ENCODE assay signal across 16 mouse cellular contexts in genomic region chr13:44775396-44775795, GRCm38 (mm10).
"Had no signal": no experiment of that assay in that cellular context is flagged by ENCODE, and none has a peak within 500 bp of the region (broad histone marks: within the 10 kb centered on the region; RNA-seq: fewer than 3 reads in every experiment).

No protein-coding gene starts in this region.

- H3K4me1 ChIP-seq: midbrain, embryonic 15.5 days; neural tube, embryonic 12.5 days; stomach, embryonic 15.5 days had no signal

- H3K9me3 ChIP-seq: lung, embryonic 15.5 days; midbrain, embryonic 13.5 days; midbrain, embryonic 15.5 days; neural tube, embryonic 12.5 days; stomach, embryonic 15.5 days had no signal

- H3K4me3 ChIP-seq: lung, embryonic 15.5 days; midbrain, embryonic 13.5 days; midbrain, embryonic 15.5 days; neural tube, embryonic 12.5 days; stomach, embryonic 15.5 days had no signal

- H3K27me3 ChIP-seq: lung, embryonic 15.5 days; midbrain, embryonic 13.5 days; midbrain, embryonic 15.5 days; neural tube, embryonic 12.5 days; stomach, embryonic 15.5 days had no signal

- ATAC-seq: liver, postnatal 0 days; lung, postnatal 0 days; midbrain, embryonic 13.5 days; midbrain, embryonic 15.5 days had no signal

- DNase-seq: liver, postnatal 0 days; lung, adult 2 months; lung, postnatal 14 days; lung, postnatal 36 days; right cerebral cortex, postnatal 14 days; thymus, adult 2 months; thymus, postnatal 25 days; thymus, postnatal 4 days had no signal

- H3K27ac ChIP-seq: lung, embryonic 15.5 days; macrophage; midbrain, embryonic 13.5 days; midbrain, embryonic 15.5 days; neural tube, embryonic 12.5 days; stomach, embryonic 15.5 days; stomach, postnatal 0 days had no signal

- H3K36me3 ChIP-seq: lung, embryonic 15.5 days; midbrain, embryonic 13.5 days; midbrain, embryonic 15.5 days; neural tube, embryonic 12.5 days; stomach, embryonic 15.5 days had no signal
